Mouse (Mus musculus) T-helper 1 cell (primary cell): ENCODE data around the gene Lsm12.

Source experiments
- in situ Hi-C: fragments of 300-600 bp; cut with MboI, MseI; formaldehyde crosslinking; loops from one replicate; pipeline ENCODE4 v1.15.1; 2025; ENCODE audit warnings: high pct_unique_total_duplicates

Lsm12 gene

DNA sequence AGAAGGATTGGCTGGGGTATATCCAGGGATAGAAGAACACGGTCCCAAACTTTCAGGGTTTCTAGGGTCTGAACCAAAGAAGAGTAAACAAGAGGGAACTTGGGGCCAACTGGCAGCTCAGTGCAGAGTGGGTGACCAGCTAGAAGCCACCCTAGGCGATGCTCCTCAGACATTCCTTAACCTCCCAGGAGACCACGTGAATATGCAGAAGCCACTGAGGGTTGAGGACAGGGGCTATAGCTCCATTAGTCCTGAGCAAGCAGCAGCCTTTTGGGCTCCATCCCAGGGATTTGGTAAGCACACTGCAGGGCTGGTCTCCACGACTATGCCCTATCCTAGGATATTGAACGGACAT lies 31.8 kb upstream of the Lsm12 start:
- in situ Hi-C loops, result no loop called here

DNA sequence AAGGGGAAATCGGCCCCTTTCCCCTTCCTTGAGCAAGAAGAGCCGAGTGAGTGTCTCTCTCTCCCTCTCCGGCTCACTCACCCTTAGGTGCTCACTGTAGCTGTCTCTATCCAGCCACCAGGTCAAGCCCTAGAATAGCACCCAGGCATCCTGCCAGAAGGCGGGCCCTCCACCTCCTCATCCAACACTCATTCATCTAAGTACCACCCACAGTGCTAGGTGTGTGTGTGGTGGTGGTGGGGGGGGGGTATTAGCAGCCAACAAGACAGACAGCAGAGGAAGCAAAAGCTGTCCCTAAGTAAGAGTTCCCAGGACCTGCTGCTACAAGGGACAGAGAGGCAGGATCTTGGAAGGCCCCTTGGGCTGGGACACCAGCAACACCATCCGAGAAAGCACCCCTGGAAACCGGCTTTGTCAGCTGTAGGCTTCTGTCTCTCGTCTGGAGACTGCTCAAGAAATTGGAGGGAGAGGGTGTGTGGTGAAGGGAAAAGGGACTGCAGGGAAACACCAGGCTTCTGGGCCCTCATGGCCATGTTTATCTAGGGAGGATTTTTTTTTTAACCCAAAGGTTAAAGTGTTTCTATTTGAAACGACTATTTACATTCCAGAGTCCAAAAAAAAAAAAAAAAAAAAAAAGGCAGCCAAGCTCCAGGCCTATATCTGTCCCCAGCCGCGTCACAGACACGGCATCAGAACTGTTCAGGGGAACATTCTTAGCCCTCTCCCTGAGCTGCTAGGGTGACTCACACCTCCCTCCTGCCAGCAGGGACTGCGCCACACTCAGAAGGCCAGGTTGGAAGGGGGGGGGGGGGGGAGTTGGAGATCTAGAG lies 31.2 kb upstream of the Lsm12 start:
- in situ Hi-C loops, result no loop called here

DNA sequence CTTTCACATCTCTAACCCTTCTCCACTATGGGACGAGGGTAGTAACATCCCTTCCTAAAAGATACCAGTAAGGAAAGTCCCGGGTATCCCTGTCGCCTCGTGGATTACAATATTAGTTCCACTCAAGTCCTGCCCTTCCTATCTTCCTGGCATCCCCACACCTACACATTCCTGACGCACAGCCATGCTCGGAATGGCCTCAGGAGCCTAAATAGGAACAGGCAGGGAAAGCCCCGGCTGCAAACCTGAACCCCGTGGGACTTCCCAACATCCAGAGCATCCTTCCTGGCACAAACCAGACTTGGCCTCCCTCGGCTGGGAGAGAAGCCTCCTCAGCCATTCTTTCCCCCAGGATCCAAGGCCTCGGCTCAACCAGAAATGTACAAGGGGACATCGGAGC lies 30.4 kb upstream of the Lsm12 start:
- in situ Hi-C loops, result no loop called here

DNA sequence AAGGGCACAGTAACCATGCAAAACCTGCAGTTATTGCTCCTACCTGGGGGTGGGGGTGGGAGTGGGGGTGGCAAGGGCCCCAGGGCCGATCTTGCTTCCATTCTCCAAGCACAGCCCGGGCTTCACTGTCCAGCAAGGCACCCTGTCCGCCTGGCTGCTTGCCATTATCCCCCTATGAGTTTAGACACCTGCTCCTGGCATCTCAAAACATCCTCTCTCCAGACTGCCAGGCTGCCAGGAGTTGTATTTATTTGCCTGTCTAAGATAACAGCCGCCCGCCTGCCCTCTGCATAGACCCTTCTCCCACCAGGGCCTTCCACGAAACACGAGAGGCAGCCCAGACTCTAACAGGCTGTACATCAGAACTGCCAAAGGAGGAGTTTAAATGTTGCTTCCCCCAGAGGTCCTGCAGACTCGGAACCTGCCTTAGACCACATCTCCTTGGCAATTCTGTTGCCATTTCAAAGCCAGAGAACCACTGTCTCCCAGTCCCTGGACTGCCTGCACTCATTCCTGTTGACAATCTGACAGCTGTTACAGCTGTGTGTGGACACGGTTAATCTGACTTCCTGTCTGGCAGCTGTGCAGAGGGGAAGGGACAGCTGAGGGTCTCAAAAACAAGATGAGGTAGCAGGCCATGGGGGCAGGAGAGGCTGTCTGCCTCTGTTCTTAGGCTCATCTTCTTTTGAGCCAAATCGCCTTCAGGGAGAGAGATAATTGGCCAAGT lies 29.5 kb upstream of the Lsm12 start:
- in situ Hi-C loops, result no loop called here

DNA sequence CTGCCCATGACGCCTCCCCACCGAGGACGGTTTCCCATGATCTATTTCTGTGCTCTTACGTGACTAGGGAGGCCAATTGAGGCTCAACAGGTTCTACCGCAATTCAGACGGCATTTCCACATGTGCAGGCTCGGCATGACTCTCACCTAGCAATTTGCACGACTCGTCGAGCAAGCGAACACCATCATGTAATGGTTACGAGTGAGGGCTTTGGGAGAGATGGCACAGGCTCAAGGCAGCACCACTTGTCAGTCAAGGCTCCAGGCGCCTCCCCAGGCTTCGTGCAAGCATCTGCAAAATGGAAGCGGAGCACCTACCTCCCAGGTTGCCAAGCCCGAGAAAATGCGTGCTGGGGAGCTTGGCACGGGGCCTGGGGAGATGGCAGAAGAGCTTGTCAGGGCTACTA lies 26.8 kb upstream of the Lsm12 start:
- in situ Hi-C loops, result no loop called here

DNA sequence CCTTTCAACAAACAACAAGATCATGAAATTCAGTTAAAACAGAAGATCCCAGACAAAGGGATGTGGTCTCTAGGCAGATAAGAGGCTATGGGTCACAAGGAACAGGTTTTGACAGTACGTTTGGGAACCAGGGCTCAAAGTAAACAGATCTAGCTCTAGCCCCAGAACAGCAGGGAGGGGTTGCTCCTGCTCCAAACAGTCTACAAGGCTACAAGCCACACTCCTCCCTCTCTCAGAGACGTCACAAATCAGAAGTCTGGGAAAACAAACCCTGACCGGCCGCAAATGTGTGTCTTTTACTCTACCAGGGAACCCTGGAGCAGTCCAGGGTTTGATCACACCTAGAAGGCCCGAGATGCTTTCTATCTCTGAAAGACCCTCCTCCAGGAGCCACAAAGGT lies 25.9 kb upstream of the Lsm12 start:
- in situ Hi-C loops, result no loop called here

DNA sequence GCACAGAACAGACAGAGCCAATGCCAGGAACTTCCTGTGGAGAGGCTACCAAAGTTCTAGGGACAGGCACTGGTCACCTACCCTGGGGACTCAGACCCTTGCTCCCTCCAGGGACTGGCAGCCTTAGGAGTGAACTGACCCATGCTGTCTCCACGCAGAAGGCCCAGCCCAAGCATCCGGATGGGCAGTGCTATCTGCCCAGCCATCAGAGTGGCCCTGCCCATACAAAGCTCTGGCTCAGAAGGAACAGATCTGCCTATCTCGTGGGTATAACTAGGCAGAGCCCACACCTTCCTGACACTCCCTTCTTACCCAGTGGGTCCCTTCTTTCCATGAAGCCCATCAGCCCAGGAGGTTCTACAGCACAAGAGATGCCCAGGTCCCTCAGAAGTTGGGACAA lies 25.1 kb upstream of the Lsm12 start:
- in situ Hi-C loops, result no loop called here

DNA sequence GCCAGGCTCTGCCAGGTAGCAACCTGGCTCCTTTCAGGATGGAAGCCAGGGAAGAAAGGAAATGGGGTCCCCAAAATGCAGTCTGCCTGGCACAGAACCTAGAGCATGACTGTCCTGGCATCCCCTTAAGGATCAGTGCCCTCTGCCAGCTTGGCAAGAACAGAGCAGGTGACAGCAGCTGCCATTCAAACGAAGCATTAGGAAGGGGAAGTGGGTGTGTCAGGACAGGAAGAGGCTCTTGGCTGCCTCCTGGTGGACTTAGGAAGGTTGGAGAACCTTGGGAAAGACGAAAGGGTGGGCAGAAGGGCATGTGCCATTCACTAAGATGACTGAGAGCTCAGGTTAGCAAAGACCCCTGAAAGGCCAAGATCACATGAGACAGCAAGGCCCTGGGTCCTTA lies 24.6 kb upstream of the Lsm12 start:
- in situ Hi-C loops, result no loop called here

DNA sequence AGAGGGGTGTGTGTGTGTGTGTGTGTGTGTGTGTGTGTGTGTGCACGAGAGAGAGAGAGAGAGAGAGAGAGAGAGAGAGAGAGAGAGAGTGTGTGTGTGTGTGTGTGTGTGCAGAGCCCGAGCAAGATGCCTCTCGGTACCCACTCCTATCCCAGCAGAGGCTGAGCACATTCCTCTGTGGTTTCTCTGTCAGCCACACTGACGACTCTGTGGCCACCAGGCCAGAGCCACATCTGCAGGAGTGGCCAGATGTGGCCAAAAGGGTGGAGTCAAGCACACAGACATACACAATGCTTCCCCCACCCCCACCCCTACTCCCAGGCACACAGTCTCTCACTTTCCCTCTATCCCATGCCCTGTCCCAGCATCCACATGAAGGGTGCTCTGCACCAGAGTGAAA lies 23.8 kb upstream of the Lsm12 start:
- in situ Hi-C loops, result no loop called here

DNA sequence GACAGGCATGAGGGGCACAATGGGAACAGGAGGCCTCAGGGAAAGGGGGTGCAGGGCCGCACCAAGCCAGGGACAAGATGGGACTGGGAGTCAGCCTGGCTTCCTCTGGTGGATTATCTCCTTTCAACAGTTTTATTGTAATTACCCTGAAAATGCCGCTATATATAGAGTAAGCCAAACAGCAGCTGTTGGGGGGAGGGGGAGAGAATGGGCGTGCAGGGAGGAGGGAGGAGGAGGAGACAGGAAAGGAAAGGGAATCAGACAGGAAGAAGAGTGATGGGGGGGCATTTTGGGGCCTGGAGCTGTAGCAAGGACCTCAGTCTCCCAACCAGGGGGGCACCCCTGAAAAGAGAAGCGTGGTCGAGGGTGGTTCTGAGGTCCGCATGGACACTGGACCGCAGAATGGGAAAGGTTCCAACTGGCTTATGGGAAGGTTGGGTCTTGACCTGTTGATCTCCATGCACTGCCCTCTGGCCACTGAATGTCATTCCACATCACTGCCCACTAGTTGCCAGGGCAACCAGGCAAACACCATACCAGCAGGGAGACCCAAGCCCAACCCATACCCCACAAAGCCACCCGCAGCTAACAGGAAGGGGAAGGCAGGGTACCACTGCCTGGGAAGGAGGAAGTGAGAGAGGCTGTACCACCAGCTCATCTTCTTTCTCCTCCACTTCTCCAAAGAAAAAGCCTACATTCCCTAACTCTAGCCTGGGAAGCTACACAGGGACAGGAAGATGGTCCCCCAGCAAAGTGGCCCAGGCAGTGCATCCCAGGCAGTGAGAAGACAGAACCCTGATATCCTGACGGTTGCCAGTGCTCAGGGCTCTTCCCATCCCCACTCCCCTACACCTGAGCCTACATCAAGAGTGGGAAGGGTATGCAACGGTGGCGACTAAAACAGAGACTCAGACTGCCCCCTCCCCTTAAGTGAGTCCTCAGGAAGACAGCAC lies 23.0 kb upstream of the Lsm12 start:
- in situ Hi-C loops, result no loop called here

DNA sequence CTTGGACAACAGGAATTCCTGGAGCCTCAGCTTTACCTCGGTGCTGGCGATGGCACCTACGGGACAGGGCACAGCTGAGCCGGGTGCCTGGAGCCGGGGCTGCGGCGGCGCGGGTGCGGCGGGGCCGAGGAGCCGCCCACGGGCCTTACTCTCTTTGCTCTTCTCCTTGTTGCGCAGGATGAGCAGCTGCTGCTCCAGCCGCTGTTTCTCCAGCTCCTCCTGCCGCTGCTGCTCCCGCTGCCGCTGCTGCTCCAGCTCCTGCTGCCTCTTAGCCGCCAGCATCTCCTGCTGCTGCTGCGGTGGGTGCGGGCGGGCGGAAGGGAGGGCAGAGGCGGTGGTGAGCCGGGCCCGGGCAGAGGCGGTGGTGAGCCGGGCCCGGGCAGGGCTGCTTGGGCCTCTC lies 21.4 kb upstream of the Lsm12 start:
- in situ Hi-C loops, result no loop called here

DNA sequence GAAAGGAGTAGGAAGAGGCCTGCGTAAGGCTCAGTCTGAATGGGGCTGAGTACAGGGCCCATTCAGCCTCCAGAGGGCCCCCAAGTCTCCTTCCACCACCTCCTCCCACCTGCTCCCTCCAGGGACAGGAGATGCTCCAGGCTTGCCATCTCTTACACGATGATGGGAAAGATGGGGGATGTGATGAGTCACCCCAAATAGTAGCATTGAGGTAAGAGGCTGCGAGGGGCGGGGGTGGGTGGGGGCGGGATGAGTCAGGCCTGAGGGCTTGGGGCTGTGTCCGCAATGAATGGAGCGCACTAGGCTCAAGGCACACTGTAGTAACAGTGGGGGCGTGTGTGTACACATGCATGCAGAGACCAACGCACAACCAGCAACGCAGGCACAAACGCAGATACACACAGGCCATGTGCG lies 16.3 kb upstream of the Lsm12 start:
- in situ Hi-C loops, result no loop called here

DNA sequence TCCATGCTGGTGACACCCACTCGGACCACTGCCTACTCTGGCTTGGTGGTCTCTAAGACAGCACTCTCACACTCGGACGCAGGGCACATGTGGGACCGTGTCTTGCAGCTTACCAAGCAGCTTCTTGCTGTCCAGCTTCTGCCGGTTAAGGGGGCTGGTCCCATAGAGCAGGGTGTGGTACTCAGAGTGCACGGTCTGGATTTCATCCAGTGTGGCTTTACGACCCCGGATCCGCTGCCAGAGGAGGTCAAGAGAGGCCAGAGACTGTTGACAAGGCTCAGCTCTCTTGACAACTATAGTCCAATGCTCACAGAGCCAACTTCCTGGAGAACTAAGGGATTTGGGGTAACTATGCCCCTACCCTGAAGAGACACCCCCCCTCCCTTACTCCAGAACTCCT lies 14.8 kb upstream of the Lsm12 start:
- in situ Hi-C loops, result no loop called here

DNA sequence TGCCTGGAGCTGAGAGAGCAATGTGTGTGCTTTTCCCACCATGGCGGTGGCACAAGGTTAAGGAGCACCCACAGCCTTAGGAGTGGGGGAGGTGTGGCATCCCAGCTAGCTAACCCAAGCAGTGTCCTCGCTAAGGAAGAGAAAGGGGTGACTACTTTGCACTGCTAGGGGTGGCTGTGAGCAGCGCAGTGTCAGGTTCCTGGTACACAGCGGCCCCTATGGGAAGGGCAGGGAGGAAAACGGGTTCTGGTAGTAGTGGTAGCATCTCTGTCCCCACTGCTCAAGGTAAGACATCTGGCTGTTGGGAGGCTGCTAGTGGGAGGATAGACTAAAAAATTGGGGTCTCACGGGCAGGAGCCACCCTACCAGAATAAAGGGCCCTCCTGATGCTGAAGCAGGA lies 13.1 kb upstream of the Lsm12 start:
- in situ Hi-C loops, result no loop called here

DNA sequence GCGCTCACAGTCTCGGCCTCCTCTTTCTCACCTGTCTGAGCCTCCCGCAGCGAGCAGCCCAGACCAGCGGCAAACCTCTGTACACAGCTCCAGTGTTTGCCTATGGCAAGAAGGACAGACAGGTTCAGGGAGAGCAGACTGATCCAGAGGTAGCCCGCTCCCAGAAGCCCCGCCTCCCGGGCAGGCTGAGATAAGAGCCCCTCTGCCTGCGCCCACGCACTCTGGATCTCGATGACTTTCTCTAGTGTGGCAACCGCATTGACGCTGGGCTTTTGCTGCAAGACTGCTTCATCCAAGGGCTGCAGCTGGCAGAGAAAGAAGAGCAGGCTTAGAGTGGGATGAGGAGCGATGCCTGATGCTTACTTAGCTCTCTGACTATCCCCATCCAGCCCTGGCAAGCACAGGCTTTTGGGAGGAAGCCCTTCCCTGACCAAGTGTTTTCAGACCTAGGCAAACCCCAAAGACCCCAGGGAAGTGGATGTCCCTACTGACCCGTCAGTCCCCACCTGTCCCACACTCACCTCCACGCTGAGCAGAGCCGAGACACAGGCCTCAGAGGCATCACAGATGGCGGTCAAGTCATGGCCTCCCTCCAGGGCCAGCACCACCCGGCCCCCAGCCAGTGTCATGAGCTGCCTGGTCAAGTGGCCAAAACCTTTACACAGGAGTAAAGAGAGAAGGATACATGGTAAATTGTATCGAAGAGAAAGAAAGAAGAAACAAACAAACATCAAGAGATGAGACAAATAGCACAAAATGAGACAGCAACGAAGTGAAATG lies 11.1 kb upstream of the Lsm12 start:
- in situ Hi-C loops, result no loop called here

DNA sequence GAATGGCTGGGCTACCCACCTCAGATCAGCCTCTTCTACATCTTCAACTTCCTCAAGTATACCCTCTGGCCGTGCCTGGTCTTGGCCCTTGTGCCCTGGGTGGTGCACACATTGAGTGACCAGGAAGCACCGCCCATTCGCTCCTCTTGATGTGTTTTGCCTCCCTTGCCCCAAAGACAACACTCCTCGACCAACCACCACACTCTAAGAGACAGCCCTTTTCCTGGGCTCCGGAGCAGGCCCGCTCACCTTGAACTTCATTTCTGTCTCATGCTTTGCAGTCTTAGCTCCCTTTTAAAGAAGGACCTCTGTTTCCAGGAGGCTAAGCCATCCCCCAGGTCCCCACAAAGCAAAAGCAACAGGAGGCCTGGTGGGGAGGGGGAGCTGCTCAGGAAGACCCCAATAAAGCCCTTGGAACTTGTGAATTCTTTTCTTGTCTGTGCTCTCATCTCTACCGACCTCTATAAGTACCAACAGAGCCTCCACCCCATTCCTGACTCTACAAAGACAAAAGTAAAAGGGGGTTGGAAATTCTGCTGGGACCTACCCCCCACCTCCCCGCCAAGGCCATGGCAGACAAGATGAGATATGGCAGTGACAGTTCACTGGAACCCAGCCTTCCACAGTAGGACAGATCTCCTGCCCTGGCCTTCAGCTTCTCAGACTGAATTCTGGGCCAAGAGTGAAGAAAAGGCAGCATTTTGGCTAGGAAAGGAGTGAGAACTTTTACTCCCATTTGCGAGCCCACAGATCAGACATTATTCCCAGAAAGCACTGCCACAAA lies 8.8 kb upstream of the Lsm12 start:
- in situ Hi-C loops, result no loop called here

DNA sequence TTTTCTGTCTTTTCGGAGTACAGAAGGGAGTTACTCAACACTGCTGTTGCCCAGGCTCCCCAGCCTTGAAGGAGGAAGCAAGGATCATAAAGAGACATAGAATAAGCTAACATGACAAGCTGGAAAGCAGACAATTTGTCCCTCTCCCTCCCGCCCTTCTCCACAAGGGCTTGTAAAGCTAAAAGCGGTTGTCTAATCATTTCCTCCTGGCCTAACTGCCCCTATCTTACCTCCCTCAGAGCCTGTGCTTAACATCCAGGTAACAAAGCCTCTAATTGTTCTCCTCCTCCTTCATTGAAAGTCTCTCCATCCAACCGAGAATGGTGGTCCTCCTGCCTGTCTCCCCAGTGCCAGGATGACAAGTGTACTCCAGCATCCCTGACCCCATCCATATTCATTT lies 5.8 kb upstream of the Lsm12 start:
- in situ Hi-C loops, result no loop called here

DNA sequence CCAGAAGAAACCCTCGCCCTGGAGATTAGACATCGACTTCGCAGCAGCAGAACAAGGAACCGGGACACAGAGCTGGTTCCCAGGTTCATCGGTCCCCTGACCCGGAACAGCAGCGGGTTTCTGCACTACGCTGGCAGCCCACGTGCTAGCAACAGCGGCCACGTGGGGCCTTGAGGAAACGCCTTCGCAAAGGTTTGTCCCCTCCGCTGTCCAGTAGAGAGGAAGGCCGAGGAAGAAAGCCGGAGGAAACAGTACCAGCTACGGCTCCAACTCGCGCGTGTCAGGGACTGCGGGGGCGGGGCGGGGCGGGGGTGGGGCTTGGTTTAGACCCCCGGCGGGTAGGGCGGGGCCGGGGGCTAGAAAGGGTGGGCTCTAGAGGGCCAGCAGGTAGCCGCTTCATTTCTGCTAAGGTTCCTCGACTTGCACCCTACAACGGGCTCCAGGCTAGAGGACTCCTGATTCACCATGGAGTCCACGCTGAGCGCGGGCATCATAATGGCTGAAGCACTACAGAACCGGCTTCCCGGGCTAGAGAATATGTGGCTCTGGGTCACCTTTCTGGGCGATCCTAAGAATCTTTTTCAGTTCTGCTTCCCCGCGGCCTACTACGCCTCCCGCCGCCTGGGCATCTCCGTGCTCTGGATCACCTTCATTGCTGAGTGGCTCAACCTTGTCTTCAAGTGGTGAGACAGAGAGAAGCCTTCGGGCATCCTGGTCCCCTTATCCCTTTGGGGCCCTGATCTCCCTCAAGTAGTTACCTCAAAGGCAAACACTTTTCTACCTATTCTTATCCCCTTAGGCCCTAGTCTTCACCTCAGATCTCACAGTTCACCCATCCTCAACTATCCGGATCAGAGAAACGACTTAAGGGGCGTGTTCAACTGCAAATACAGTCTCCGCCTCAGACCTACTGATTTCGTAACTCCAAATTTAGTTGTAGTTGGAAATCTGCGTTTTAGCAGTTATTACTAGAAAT lies 4.7 kb upstream of the Lsm12 start, which contains the start of gene G6pc3:
Gene G6pc3, plus strand, starts transcription at position 160 of the 976 bp plus-strand sequence.
- in situ Hi-C loops, result no loop called here

DNA sequence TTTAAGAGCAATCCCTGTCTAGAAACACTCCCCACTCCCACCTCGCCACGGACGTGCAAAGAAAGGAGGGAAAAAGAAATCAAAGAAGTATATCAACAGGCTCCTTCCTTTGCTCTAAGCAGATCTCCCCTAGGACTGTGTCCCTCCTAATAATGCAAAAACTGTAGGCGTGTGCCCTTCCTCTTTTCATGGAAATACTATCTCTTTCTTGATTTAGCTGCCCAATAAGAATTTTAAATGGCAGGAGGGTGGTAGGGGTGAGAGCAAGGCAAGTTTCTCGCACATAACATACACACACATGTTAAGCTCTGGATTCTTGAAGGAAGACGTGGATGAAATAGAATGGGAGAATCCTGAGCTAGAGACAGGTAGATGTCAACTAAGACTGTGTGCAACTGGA lies 3.9 kb upstream of the Lsm12 start:
- in situ Hi-C loops, result no loop called here
